Mouse (Mus musculus): ENCODE measurements at regions not wholly inside any gene's neighbourhood (a gene's known extent, or its start where the extent isn't known, plus 50 kb on each side); places are given as distances from the start of the nearest gene placed in this dataset.
A peak's percentile ranks its signal among the peaks of the same experiment; 100 is the strongest.
"Not testable (repeated sequence)": the region's sequence is repeated elsewhere in the genome, so short reads cannot be mapped to it uniquely, and the experiment has no call there.

DNA sequence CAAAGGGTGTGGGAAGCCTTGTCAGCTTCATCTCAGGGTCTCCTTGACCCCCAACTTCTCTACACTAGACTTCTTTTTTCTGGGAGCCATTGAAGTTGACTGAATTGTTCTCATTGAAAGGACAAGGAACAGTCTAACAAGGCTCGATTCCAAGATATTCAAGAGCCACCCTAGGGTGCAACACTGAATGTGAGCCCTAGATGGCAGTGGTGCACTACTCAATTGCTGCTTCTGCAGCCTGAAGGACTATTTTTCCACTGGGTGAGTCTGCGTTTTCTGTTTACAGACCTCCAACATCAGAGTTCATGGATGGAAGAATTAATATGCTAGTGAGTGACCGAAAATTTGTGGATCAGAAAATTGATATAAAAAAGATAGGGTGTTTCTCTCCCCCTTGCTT lies 161.5 kb downstream of the Hpcal1 start:
- peak; percentile 74 to 80 for DNase-seq

DNA sequence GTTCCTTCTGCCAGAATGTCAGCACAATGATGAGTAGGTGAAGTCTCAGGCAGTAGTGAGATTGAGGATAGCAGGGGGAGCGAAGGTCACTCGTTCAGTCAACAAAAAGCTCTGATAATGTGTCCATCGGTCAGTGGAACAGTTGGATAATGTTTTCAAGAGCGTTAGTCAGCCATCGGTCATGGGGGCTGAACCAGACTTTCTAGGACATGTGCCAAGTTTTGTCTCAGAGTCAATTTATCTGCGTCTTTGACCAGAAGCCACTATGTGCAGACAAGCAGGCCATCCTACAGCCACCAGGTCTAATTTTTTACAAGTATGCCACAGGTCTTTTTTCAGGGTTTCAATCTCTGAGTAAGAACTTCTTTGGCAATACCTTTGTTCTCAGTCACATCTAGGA lies 181.8 kb downstream of the Hpcal1 start:
- not testable (repeated sequence) for DNase-seq

DNA sequence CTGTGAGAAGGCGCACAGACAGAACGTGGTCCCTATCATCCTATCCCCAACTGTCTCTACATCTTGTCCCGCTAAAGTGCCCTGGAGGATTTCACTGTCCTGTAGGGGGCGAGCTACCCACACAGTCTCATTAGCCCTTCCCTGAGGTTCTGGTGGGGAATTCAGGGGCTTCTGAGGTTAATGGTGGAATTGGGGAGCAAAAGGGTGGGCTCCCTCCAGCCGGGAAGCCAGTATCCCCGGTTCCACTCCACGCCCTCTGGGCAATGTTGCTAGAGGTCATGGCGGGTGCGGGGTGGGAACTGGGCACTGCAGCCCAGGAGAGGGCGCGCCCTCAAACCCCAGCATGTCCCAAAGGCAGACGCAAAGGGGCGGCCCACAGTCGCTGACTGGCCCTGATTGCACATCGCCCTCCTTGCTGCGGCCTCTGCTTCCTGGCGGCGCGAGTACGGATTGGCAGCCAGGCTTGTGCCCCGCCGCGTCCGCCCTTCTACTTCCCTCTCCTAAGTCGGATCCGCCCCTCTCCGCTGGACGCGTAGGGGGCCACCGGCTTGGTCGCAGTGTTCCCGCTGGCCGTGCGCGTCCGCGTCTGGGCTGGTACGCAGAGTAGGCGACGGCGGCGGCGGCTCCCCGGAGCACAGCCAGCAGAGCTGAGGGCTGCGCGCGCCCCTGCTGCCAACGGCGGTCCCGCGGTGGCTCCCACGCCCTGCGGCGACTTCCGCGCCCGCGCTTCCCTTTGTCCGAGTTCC lies 190.9 kb downstream of the Hpcal1 start:
- DNase-seq = peak; percentile 86 to 93

DNA sequence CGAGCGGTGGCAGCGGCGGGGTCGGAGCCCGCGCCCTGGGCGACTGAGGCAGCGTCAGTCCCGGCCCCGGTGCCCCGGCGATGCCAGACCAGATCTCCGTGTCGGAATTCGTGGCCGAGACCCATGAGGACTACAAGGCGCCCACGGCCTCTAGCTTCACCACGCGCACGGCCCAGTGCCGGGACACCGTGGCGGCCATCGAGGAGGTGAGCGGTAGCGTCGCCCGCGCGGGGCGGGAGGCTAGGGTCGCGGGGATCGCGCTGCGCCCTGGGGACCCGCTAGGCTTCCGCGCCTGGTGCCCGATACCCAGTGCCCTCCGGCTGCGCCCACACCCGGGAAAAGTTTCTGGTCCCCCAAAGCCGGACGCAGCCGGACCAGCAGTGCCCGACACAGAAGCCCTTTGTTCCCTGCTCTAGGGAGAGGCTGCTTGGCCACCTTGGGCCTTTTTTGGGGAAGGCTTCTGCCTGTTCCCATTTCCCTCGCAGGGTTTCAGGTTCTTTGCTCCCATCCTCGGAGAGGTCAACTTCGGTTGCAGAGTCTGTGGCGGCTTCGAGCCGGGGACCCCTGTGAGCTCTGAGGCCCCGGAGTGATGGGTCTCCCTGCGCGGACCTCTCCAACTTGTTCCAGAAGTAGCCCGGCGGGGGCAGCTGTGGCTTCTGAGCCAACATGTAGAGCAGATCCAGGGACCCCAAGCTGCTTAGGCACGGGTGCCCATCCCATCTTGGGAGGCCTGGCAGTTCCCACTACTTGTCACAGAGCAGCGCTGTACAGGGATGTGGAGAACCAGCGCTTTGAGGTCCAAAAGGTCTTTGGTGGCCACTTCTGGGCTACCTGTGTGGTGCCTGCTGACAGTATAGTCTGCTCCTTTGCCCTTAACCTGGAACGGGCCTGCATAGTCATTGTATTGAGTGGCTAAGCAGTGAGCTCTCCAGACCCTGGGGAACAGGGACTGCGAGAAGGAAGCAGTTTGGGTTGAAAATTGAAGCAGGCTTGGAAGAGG lies 191.8 kb downstream of the Hpcal1 start:
- peak; percentile 17 to 30 for DNase-seq

DNA sequence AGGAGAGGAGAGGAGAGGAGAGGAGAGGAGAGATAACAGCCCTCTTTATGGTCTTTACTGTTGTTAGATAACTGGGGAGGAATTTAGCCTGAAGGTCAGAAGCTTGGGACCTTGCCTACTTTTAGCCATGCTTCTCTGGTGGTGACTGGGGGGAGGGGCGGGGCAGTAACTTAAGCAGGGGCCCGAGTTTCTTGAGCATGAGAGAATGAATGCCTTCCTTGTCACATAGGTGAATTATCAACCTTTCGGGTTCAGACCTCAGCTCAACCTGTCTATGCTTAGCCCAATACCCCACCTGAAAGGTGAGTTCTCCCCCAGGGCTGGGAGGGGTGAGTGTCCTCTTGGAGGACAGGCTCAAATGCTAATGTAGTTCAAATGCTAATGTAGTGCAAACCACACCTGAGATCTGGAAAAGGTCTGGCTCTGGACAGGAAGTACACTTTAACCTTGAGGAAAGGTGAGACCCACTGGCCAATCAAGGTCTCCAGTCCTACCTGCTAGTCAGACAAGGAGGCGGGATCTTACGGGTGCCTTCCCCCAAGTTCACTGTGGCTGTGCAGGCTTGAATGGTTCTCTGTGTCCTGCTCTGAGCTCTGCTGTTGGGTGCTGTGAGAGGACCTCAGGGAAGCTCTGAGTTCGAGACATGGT lies 201.1 kb downstream of the Hpcal1 start:
- not testable (repeated sequence) for DNase-seq

DNA sequence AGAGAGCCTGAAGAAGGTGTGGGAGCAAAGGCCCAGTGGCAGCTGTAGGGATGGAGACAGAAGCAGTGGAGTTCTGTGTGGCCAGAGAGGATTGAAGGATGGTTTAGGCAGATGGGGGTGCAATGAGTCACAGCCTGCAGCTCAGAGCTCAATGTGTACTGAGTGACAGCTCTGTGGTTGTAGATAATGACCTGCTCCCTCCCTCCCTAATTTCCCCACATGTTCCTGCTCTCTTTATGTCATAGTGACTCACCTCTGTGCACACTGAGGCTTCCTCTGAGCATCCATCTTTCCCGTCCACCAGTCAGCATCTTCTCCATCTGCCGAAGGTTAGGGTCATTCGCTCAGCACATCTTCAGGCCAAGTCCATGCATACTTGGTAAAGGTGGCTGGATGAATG lies 222.4 kb downstream of the Hpcal1 start:
- DNase-seq = not testable (repeated sequence)

Data from cerebellum, postnatal 10 days (tissue).